Mouse (Mus musculus): ENCODE measurements around the gene Rgs7bp. TPM values are rescaled to one million over a fixed set of nuclear protein-coding genes. Genes with fewer than 3 reads are reported as not detected.

The Rgs7bp gene
- polyA plus RNA-seq, 1 experiment from 2014 or later = 3.2 TPM

DNA sequence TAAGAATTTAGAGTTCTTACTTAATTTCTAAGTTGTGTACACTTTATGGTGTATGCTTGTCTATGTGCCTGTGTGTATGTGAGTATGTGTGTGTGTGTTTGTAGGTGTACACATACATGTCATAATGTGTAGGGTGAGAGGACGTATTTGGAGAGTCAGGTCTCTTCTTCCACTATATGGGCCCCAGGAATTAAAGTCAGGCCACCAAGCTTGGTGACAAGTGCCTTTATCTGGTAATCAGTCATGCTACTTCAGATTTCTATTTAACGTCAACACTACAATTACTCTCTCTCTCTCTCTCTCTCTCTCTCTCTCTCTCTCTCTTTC, 51.9 kb downstream of the Rgs7bp start:
- Histone ChIP-seq H3K4me2 (no peak overlapping the region), H3K9ac (no peak overlapping the region), H3K9me3 (replicated peaks) (no peaks in the 10 kb centered on the region), H3K4me1 (replicated peaks) (no peaks in the 10 kb centered on the region), H3K36me3 (no peaks in the 10 kb centered on the region), H3K4me3 (no peak overlapping the region), H3K27ac (no peak overlapping the region), H3K27me3 (no peaks in the 10 kb centered on the region)
- 69% methylated on average over 2 of the region's 2 CpGs for WGBS
- ATAC-seq (replicated peaks; ENCODE audit: insufficient number of reproducible peaks, insufficient read depth, low FRiP score, low read depth) = no peak

- 64% methylated on average over 5 of the region's 5 CpGs for WGBS
These were observed 52.4 kb downstream of the Rgs7bp start for GRCm38 (mm10) chr13:105002132-105002830.

GRCm38 (mm10) chr13:105001714-105002113, 53.0 kb downstream of the Rgs7bp start:
- no peak for ATAC-seq (replicated peaks; ENCODE audit: insufficient number of reproducible peaks, insufficient read depth, low FRiP score, low read depth)
- Histone ChIP-seq H3K4me3 (no peak overlapping the region), H3K9me3 (replicated peaks) (no peaks in the 10 kb centered on the region), H3K4me1 (replicated peaks) (no peaks in the 10 kb centered on the region), H3K27ac (no peak overlapping the region), H3K36me3 (no peaks in the 10 kb centered on the region), H3K4me2 (no peak overlapping the region), H3K9ac (no peak overlapping the region), H3K27me3 (no peaks in the 10 kb centered on the region)
- WGBS = 66% methylated on average over 2 of the region's 2 CpGs

More at GRCm38 (mm10) chr13:105002132-105002830, 52.4 kb downstream of the Rgs7bp start:
- H3K4me3 ChIP-seq = no peak overlapping the region
- no peak overlapping the region for H3K4me2 ChIP-seq
- H3K27ac ChIP-seq = no peak overlapping the region
- H3K9me3 ChIP-seq (replicated peaks) = no peaks in the 10 kb centered on the region
- H3K9ac ChIP-seq = no peak overlapping the region
- no peaks in the 10 kb centered on the region for H3K4me1 ChIP-seq (replicated peaks)
- no peak; the same call in 1 of the 2 replicates for ATAC-seq (replicated peaks; ENCODE audit: insufficient number of reproducible peaks, insufficient read depth, low FRiP score, low read depth)
- H3K36me3 ChIP-seq = no peaks in the 10 kb centered on the region
- H3K27me3 ChIP-seq = no peaks in the 10 kb centered on the region

DNA sequence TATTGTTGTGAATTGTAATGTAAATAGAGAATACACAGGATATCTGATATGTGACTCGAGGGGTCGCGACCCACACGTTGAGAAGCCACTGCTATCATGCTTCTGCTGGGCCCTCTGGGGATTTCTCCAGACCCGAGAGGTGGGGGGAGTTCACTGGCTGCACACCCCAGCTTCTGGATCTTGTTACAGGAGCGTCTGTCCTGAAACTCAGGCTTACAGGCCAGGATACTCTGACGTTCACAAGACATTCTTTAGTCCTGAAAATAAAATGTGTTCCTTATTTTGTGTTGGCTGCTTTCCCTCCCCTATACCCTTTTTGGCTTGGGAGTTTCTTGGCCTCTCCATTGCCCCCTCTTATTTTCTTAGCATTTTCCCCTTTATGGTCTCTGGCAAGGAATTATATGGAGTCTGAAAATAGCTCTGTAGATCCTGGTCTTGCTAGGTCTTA, 65.9 kb downstream of the Rgs7bp start:
- H3K4me2 ChIP-seq = no peak overlapping the region
- 47% methylated on average over 7 of the region's 7 CpGs for WGBS

GRCm38 (mm10) chr13:104988009-104988540, 66.7 kb downstream of the Rgs7bp start:
- H3K4me2 ChIP-seq = no peak overlapping the region
- H3K9me3 ChIP-seq (replicated peaks) = no peaks in the 10 kb centered on the region
- H3K36me3 ChIP-seq = no peaks in the 10 kb centered on the region
- no peak overlapping the region for H3K27ac ChIP-seq
- no peak overlapping the region for H3K4me3 ChIP-seq
- no peak overlapping the region for H3K9ac ChIP-seq
- no peak for ATAC-seq (replicated peaks; ENCODE audit: insufficient number of reproducible peaks, insufficient read depth, low FRiP score, low read depth)
- no peaks in the 10 kb centered on the region for H3K27me3 ChIP-seq
- WGBS = 78% methylated on average over 13 of the region's 13 CpGs
- no peaks in the 10 kb centered on the region; the same call in 1 of the 2 replicates for H3K4me1 ChIP-seq (replicated peaks)

More for the DNA sequence above, 65.9 kb downstream of the Rgs7bp start:
- H3K36me3 ChIP-seq = no peaks in the 10 kb centered on the region
- no peak for ATAC-seq (replicated peaks; ENCODE audit: insufficient number of reproducible peaks, insufficient read depth, low FRiP score, low read depth)
- H3K27me3 ChIP-seq = no peaks in the 10 kb centered on the region
- H3K27ac ChIP-seq = no peak overlapping the region
- H3K4me1 ChIP-seq (replicated peaks) = no peaks in the 10 kb centered on the region; the same call in 1 of the 2 replicates
- no peak overlapping the region for H3K4me3 ChIP-seq
- no peaks in the 10 kb centered on the region for H3K9me3 ChIP-seq (replicated peaks)
- no peak overlapping the region for H3K9ac ChIP-seq

DNA sequence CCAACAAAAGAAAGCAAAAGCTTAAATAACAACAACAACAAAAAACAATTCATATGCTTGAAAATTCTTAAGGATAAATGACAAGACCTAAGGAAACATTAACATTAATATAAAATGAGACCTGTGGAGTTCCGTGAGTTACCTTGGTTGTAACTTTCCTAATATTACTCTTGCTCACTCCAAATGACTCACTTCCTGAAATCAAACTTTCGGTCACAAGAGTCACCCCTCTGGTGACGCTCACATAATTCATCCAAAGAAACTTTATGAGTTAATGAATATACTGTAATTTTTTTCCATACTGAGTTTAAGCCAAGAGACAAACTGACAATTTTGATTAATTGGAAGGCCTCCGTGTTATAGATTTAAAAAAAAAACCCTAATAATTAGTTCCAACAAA, 69.0 kb downstream of the Rgs7bp start:
- Histone ChIP-seq H3K4me2 (no peak overlapping the region), H3K27ac (no peak overlapping the region), H3K9ac (no peak overlapping the region), H3K4me1 (replicated peaks) (no peaks in the 10 kb centered on the region; the same call in 1 of the 2 replicates), H3K36me3 (no peaks in the 10 kb centered on the region; the same call in 1 of the 2 replicates), H3K4me3 (no peak overlapping the region), H3K27me3 (no peaks in the 10 kb centered on the region), H3K9me3 (replicated peaks) (no peaks in the 10 kb centered on the region; the same call in 1 of the 2 replicates)
- 79% methylated on average over 4 of the region's 4 CpGs for WGBS
- no peak for ATAC-seq (replicated peaks; ENCODE audit: insufficient number of reproducible peaks, insufficient read depth, low FRiP score, low read depth)

- no peaks in the 10 kb centered on the region; the same call in 1 of the 2 replicates for H3K4me1 ChIP-seq (replicated peaks)
- no peaks in the 10 kb centered on the region; the same call in 1 of the 2 replicates for H3K36me3 ChIP-seq
- H3K27me3 ChIP-seq = no peaks in the 10 kb centered on the region
- 65% methylated on average over 5 of the region's 5 CpGs for WGBS
- H3K9ac ChIP-seq = no peak overlapping the region
- no peak overlapping the region for H3K27ac ChIP-seq
- H3K4me3 ChIP-seq = no peak overlapping the region
- ATAC-seq (replicated peaks; ENCODE audit: insufficient number of reproducible peaks, insufficient read depth, low FRiP score, low read depth) = no peak
- no peaks in the 10 kb centered on the region; the same call in 1 of the 2 replicates for H3K9me3 ChIP-seq (replicated peaks)
- H3K4me2 ChIP-seq = no peak overlapping the region
These were observed 70.7 kb downstream of the Rgs7bp start for GRCm38 (mm10) chr13:104983989-104984388.

DNA sequence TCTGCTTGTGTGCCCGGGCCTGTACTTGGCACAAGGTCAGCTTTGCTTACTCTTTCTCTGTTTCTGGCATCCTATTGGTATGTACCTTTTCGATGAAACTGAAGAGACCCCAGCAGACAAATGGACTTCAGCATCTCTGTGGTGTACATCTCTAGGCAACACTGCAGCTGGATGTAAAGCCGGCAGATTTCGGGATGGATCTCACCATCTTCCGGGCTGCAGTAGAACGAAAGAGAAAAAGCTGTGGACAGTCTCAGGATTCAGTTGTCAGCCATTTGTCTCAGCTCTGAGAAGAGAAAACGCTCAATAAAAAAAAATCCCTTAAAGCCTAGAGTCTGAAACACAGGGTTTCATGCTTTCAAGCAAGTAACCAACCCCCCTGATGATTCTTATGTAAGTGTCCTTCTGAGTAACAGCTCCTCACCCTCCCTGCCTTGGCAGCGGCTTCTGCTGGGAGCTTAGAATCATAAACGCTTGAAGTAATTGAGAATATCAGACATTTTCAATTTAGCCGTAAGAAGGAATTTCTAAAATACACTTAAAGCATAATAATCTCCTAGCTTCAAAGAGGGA, 71.9 kb downstream of the Rgs7bp start:
- H3K4me1 ChIP-seq (replicated peaks) = peaks cover 3% of the 10 kb centered on the region
- H3K27ac ChIP-seq = no peak overlapping the region
- no peak for ATAC-seq (replicated peaks; ENCODE audit: insufficient number of reproducible peaks, insufficient read depth, low FRiP score, low read depth)
- H3K4me3 ChIP-seq = no peak overlapping the region
- no peaks in the 10 kb centered on the region; the same call in 1 of the 2 replicates for H3K36me3 ChIP-seq
- H3K27me3 ChIP-seq = no peaks in the 10 kb centered on the region
- 80% methylated on average over 10 of the region's 10 CpGs for WGBS
- no peak overlapping the region for H3K4me2 ChIP-seq
- H3K9me3 ChIP-seq (replicated peaks) = no peaks in the 10 kb centered on the region; the same call in 1 of the 2 replicates
- H3K9ac ChIP-seq = no peak overlapping the region

GRCm38 (mm10) chr13:104978176-104978575, 76.6 kb downstream of the Rgs7bp start:
- Histone ChIP-seq H3K9me3 (replicated peaks) (no peaks in the 10 kb centered on the region; the same call in 1 of the 2 replicates), H3K9ac (no peak overlapping the region), H3K4me3 (no peak overlapping the region), H3K4me1 (replicated peaks) (peaks cover 3% of the 10 kb centered on the region; the same call in 1 of the 2 replicates), H3K27me3 (no peaks in the 10 kb centered on the region), H3K27ac (peak overlapping the region; percentile 56), H3K36me3 (no peaks in the 10 kb centered on the region; the same call in 1 of the 2 replicates), H3K4me2 (no peak overlapping the region)
- no peak for ATAC-seq (replicated peaks; ENCODE audit: insufficient number of reproducible peaks, insufficient read depth, low FRiP score, low read depth)
- 13% methylated on average over 1 of the region's 1 CpGs for WGBS

GRCm38 (mm10) chr13:104967486-104967885, 87.2 kb downstream of the Rgs7bp start:
- no peaks in the 10 kb centered on the region for H3K9me3 ChIP-seq (replicated peaks)
- no peaks in the 10 kb centered on the region for H3K36me3 ChIP-seq
- H3K4me3 ChIP-seq = no peak overlapping the region
- ATAC-seq (replicated peaks; ENCODE audit: insufficient number of reproducible peaks, insufficient read depth, low FRiP score, low read depth) = no peak
- no peaks in the 10 kb centered on the region for H3K27me3 ChIP-seq
- WGBS = 69% methylated on average over 2 of the region's 2 CpGs
- H3K9ac ChIP-seq = no peak overlapping the region
- H3K4me2 ChIP-seq = no peak overlapping the region
- no peak overlapping the region for H3K27ac ChIP-seq
- peaks cover 9% of the 10 kb centered on the region for H3K4me1 ChIP-seq (replicated peaks)

DNA sequence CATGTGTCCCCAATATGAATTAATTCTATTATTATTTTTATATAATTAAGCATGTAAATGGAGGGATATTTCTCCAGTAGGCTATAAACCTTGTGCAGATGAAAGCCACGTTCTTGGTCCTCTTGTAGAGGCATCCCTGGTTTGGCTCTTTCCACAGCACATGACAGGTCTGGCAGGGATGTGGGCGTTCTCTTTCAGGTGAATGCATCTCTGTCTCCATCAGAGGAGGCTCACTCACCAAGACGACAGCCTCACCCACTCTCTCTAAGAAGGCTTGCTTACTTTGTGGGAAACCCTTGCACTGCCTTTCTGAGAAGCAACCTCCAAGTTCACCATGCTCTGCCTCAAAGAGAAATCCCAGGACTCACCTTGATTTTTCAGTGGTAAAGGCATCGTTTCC, 91.0 kb downstream of the Rgs7bp start:
- H3K4me1 ChIP-seq (replicated peaks) = peaks cover 18% of the 10 kb centered on the region
- no peaks in the 10 kb centered on the region for H3K36me3 ChIP-seq
- H3K9ac ChIP-seq = no peak overlapping the region
- no peaks in the 10 kb centered on the region for H3K27me3 ChIP-seq
- no peak for ATAC-seq (replicated peaks; ENCODE audit: insufficient number of reproducible peaks, insufficient read depth, low FRiP score, low read depth)
- H3K4me3 ChIP-seq = no peak overlapping the region
- H3K27ac ChIP-seq = no peak overlapping the region
- 74% methylated on average over 4 of the region's 4 CpGs for WGBS
- H3K4me2 ChIP-seq = no peak overlapping the region
- H3K9me3 ChIP-seq (replicated peaks) = no peaks in the 10 kb centered on the region
